Mouse (Mus musculus) cortical plate, adult 2 months (tissue): ENCODE measurements around the gene Hecw2.

Source experiments
- CTCF ChIP-seq: fragments of 200-500 bp; IDR thresholded peaks from 2 replicates; pipeline ENCODE4 v1.5.1; 2011; ENCODE audit warnings: mild to moderate bottlenecking, control low read depth, low read length; ENCODE audit not compliant: insufficient read depth; ENCODE audit errors: extremely low read depth
- POLR2A ChIP-seq: fragments of 200-500 bp; IDR thresholded peaks from 2 replicates; pipeline ENCODE4 v1.6.1; 2011; ENCODE audit warnings: mild to moderate bottlenecking, low read length, control low read depth; ENCODE audit not compliant: insufficient read depth; ENCODE audit errors: extremely low read depth

DNA sequence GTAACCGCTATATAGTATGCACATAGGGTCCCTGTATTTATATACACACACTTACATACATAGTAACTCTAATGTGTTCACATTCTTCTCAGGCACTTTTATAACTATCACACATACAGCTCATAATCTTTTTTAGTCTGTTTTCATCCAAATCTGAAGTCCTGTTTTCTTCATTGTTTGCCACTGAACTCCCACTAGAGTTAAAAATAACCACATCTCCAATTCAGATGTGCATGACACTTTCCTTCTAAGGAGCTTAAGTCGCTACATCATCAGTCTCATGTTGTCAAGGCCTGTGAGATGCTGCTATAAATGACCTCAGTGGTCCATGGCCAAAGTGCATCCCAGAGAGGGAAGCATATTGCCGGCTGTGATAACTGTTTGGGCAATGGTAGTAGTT lies 88.2 kb downstream of the Hecw2 start:
- no peak for TF ChIP-seq CTCF
- TF ChIP-seq POLR2A: no peak
